Mouse (Mus musculus) testis, postnatal 14 days (tissue): ENCODE measurements at regions not wholly inside any gene's neighbourhood (a gene's known extent, or its start where the extent isn't known, plus 50 kb on each side); places are given as distances from the start of the nearest gene placed in this dataset.

ENCODE experiments used
- DNase-seq: peaks from one replicate; pipeline ENCODE4 v3.0.0; 2021; ENCODE audit warnings: low spot score

DNA sequence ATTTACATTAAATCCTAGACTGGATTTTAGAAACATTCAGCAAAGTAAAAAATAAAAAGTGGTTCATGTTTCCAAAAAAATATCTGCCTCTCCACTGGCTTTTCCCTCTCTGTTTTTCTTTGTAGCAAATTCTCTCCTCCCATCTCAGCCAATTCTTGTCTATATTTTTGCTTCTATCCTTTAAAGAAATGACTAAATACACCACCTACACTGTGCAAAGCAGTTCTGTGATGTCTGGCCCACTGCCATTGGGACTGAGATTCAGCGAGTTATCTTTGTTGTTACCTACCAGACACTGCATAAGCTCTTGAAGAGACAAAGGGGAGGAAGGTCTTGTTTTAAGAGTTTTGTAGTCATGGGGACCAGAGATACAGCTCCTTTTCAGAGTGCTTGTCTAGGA, 835.8 kb upstream of the Klhl29 start:
- no peak for DNase-seq

DNA sequence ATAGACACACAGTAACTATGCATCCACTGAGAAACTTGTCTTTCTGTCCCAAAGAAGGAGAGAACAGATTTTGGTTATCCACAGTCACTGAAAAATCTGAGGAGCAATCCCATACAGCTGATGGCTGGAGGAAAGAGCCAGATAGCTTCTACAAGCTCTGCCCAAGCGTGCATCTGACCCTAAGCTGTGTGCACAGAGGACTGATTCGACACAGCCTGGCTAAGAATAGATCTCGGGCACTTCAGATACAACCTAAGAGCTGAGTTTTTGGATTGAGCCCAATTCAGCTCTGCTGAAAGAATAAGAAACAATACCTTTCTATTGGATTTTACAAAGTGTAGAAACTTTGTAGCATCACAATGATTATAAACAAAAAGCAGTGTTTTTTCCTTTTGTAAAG, 813.8 kb upstream of the Klhl29 start:
- no peak for DNase-seq

DNA sequence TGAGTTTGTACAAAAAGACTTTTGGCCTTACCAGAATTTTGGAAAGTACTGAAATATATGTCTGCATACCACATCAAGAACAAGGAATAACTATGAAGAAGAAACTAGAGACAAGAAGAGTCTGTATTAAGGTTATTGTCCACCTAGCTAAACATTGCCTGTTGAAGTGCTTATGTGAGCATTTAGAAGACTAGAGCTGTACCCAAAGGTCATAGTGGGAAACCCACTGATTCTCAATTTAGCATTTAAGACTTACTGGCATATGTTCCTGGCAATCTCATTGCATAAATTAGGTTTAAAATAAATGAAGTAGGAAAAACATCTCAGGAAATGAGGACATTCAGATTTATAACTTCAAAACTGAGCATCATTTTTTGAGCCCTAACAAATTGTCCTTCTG, 793.3 kb upstream of the Klhl29 start:
- DNase-seq = no peak

- DNase-seq = no peak
These were observed 778.8 kb upstream of the Klhl29 start for GRCm38 (mm10) chr12:6154287-6154686.

GRCm38 (mm10) chr12:6151476-6151875, 776.0 kb upstream of the Klhl29 start:
- DNase-seq = no peak

DNA sequence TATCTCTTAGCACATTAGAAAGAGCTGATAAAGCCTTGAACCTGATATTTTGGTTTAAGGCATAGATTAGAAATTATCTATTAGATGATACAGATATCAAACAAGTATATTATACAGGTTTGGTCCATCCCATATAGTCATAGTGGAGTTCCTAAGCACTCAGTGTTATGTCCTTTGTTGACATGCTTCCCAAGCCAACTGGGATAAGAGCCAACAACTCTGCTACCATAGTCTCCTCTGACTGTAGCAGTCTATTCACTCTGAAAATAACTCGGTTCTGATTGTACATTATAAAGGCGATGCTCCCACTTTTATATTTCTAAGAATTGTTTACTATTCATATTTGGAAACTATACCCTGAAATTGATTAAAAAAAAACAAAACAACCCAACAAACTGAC, 757.0 kb upstream of the Klhl29 start:
- DNase-seq = no peak

DNA sequence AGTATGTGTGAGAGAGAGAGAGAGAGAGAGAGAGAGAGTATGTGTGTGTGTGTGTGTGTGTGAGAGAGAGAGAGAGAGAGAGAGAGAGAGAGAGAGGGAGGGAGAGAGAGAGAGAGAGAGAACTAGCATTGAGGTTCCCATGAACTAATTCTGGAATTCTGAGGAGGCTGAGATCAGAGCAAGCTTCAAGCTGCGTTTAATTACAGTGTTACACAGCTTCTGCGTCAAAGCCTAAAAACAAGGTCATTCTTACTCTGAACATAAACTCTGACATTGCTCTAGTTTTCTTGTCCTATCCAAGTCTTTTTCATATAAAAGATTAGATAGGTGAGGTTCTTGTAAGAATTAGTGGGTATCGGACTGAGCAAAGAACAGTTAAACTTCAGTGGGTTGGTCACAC, 744.1 kb upstream of the Klhl29 start:
- DNase-seq = no peak

DNA sequence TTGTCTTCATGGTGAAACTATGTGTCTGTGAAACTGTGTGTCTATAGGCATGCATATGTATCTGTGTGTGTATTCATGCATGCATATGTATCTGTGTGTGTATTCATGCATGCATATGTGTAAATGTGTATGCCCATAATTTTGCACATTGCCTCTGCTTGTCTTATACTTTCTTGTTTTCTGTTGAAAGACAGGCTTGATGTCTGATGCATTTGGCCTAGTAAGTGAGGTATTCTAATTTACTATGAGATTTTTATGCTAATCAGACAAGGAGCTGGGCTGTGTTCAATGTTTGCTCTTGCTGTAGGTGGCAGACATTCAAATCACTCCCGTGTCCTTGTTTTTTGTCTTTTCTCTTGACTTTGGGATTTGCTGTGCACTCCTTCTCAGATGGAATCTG, 739.8 kb upstream of the Klhl29 start:
- no peak for DNase-seq

GRCm38 (mm10) chr12:6097295-6097694, 721.8 kb upstream of the Klhl29 start:
- no peak for DNase-seq

GRCm38 (mm10) chr12:6087627-6088350, 712.3 kb upstream of the Klhl29 start:
- no peak for DNase-seq

- DNase-seq = no peak
These were observed 711.6 kb upstream of the Klhl29 start for GRCm38 (mm10) chr12:6087071-6087470.

GRCm38 (mm10) chr12:6046866-6047689, 671.6 kb upstream of the Klhl29 start:
- no peak for DNase-seq

DNA sequence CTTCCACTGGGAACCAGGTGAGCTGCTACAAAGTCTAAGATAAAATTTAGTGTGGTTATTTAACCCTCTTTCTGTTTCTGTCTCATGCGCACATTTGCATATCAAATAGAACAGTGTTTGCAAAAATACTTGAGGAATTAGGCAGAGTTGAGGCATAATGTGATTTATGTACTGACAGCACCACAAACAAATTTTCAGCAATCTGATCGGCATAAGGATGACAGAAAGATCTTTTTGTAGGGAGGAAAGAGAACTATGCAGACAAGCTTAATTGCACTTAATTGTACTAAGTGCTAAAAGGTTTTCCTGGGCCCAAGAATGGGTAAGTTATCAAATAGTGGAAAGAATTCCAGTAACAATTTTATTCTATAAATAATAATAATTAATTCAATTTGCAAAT, 670.6 kb upstream of the Klhl29 start:
- no peak for DNase-seq

- no peak for DNase-seq
These were observed 666.8 kb upstream of the Klhl29 start for GRCm38 (mm10) chr12:6042326-6042725.

DNA sequence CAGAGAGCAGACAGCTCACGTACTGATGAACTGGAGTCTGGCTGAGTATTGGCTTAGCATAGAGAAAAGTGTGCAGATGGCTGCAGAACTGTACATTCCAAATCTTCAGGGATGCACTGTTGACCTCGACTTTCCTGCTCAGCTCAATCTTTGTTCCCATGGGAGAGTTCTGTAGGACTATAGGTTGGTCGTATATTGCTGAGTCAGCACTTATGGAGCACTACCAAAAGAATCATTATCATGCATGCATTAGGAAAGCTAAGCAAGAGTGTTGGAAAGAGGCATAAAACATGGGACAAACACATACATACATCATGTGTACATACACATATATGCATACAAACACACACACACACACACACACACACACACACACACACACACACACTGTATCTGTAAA, 648.6 kb upstream of the Klhl29 start:
- no peak for DNase-seq

GRCm38 (mm10) chr12:6022490-6022889, 647.0 kb upstream of the Klhl29 start:
- DNase-seq = no peak

DNA sequence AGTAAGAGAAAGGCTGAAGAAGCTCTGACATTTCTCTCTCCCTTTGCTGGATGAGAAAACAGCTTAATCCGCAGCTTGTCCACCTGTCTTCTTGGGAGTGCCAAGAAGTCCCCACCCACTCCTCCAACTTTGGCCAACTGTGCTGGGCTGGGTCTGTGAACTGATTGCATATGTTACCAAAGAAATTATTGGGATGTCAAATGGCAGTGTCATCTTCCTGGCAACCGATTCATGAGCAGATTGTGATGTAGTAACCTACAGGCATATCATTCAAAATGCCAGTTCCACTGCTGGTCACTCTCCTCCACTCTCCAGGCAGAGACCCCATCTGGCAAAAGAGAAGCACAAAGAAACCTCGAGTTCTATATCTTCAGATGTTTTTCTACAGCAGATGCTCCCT, 625.5 kb upstream of the Klhl29 start:
- DNase-seq = no peak

DNA sequence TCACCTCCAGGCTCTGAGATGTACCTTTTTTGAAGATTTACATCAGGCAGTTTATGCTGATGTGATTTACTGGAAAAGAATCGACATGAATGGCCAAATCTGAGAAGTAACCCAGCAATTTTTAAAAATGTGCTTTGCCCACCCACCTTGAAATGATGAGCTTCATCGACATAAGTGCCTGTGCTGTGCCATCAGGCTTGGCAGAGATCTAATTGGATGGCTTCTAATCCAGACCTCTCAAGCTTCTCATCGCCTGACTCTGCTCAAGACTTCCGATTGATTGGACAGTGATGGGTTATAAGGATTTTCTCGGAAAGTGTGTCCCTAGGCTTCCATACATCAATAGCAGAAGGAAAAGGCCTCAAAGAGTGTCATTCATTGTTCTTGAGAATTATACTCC, 621.9 kb upstream of the Klhl29 start:
- no peak for DNase-seq

GRCm38 (mm10) chr12:5996672-5997071, 621.2 kb upstream of the Klhl29 start:
- no peak for DNase-seq

- DNase-seq = no peak
These were observed 608.6 kb upstream of the Klhl29 start for GRCm38 (mm10) chr12:5983937-5984610.

GRCm38 (mm10) chr12:5982096-5982495, 606.6 kb upstream of the Klhl29 start:
- DNase-seq = no peak

GRCm38 (mm10) chr12:5975926-5976325, 600.4 kb upstream of the Klhl29 start:
- DNase-seq = no peak

DNA sequence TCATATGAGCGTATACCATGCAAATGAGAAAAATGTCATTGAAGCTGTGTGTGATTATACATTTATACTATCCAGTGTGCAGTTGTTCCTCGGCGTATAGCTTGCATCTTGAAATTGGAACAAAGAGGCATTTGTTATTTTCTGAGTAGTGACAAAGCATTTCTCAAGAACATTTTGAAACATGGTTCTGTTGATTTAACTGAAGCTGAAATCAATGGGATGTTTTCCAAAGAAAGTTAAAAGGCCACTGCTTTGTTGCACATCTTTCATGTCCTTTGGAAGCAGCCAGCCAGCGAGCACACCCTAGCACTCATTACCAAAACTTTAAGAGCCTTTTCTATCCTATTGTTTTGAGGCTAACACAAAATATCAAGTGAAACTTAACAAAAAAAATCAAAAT, 594.1 kb upstream of the Klhl29 start:
- DNase-seq = no peak
